Mouse (Mus musculus): ENCODE measurements at regions not wholly inside any gene's neighbourhood (a gene's known extent, or its start where the extent isn't known, plus 50 kb on each side); places are given as distances from the start of the nearest gene placed in this dataset.

GRCm38 (mm10) chr13:15054705-15055104 lies 408.3 kb upstream of the Gli3 start:
- ATAC-seq (replicated peaks; ENCODE audit: extremely low read depth, insufficient read depth, low FRiP score), result no peak
- WGBS, result 76% methylated on average over 3 of the region's 3 CpGs
- no peaks in the 10 kb centered on the region for H3K27me3 ChIP-seq (ENCODE audit: control insufficient read depth, insufficient read depth, low read length)

GRCm38 (mm10) chr13:15078635-15079094 lies 384.4 kb upstream of the Gli3 start:
- Histone ChIP-seq H3K36me3 (ENCODE audit: control insufficient read depth, insufficient read depth) (no peaks in the 10 kb centered on the region), H3K9ac (ENCODE audit: low read length) (no peak overlapping the region), H3K4me3 (ENCODE audit: low read length) (no peak overlapping the region), H3K4me1 (ENCODE audit: control insufficient read depth, insufficient read depth, low read length) (no peaks in the 10 kb centered on the region), H3K27ac (ENCODE audit: low read length) (no peak overlapping the region), H3K9me3 (replicated peaks; ENCODE audit: control insufficient read depth, low read length) (0 out of 2 replicates have a peak, but pooled peaks cover 2% of the 10 kb centered on the region), H3K4me2 (ENCODE audit: low read depth, low read length) (no peak overlapping the region), H3K27me3 (ENCODE audit: control insufficient read depth, insufficient read depth, low read length) (no peaks in the 10 kb centered on the region)
- 68% methylated on average over 2 of the region's 2 CpGs for WGBS
- ATAC-seq (replicated peaks; ENCODE audit: extremely low read depth, insufficient read depth, low FRiP score), result no peak

More at GRCm38 (mm10) chr13:15054705-15055104, 408.3 kb upstream of the Gli3 start:
- H3K4me2 ChIP-seq (ENCODE audit: low read depth, low read length), result no peak overlapping the region
- no peaks in the 10 kb centered on the region for H3K9me3 ChIP-seq (replicated peaks; ENCODE audit: control insufficient read depth, low read length)
- no peak overlapping the region for H3K4me3 ChIP-seq (ENCODE audit: low read length)
- no peak overlapping the region for H3K27ac ChIP-seq (ENCODE audit: low read length)
- H3K4me1 ChIP-seq (ENCODE audit: control insufficient read depth, insufficient read depth, low read length), result no peaks in the 10 kb centered on the region
- no peak overlapping the region for H3K9ac ChIP-seq (ENCODE audit: low read length)
- no peaks in the 10 kb centered on the region for H3K36me3 ChIP-seq (ENCODE audit: control insufficient read depth, insufficient read depth)

- 0 out of 2 replicates have a peak, but pooled peaks cover 2% of the 10 kb centered on the region for H3K9me3 ChIP-seq (replicated peaks; ENCODE audit: control insufficient read depth, low read length)
- H3K27ac ChIP-seq (ENCODE audit: low read length), result no peak overlapping the region
- no peaks in the 10 kb centered on the region for H3K27me3 ChIP-seq (ENCODE audit: control insufficient read depth, insufficient read depth, low read length)
- no peak overlapping the region for H3K4me2 ChIP-seq (ENCODE audit: low read depth, low read length)
- no peak overlapping the region for H3K4me3 ChIP-seq (ENCODE audit: low read length)
- H3K9ac ChIP-seq (ENCODE audit: low read length), result no peak overlapping the region
- H3K4me1 ChIP-seq (ENCODE audit: control insufficient read depth, insufficient read depth, low read length), result no peaks in the 10 kb centered on the region
- ATAC-seq (replicated peaks; ENCODE audit: extremely low read depth, insufficient read depth, low FRiP score), result no peak
- H3K36me3 ChIP-seq (ENCODE audit: control insufficient read depth, insufficient read depth), result no peaks in the 10 kb centered on the region
These were observed 383.9 kb upstream of the Gli3 start for GRCm38 (mm10) chr13:15079148-15079547.

GRCm38 (mm10) chr13:15082255-15082932 lies 380.6 kb upstream of the Gli3 start:
- WGBS, result 54% methylated on average over 2 of the region's 2 CpGs
- no peaks in the 10 kb centered on the region for H3K36me3 ChIP-seq (ENCODE audit: control insufficient read depth, insufficient read depth)
- no peak overlapping the region for H3K4me3 ChIP-seq (ENCODE audit: low read length)
- H3K4me2 ChIP-seq (ENCODE audit: low read depth, low read length), result no peak overlapping the region
- no peaks in the 10 kb centered on the region for H3K4me1 ChIP-seq (ENCODE audit: control insufficient read depth, insufficient read depth, low read length)
- H3K27me3 ChIP-seq (ENCODE audit: control insufficient read depth, insufficient read depth, low read length), result no peaks in the 10 kb centered on the region
- 0 out of 2 replicates have a peak, but pooled peaks cover 2% of the 10 kb centered on the region for H3K9me3 ChIP-seq (replicated peaks; ENCODE audit: control insufficient read depth, low read length)
- no peak for ATAC-seq (replicated peaks; ENCODE audit: extremely low read depth, insufficient read depth, low FRiP score)
- no peak overlapping the region for H3K9ac ChIP-seq (ENCODE audit: low read length)
- no peak overlapping the region for H3K27ac ChIP-seq (ENCODE audit: low read length)

GRCm38 (mm10) chr13:15094836-15095235 lies 368.2 kb upstream of the Gli3 start:
- Histone ChIP-seq H3K4me2 (ENCODE audit: low read depth, low read length) (no peak overlapping the region), H3K4me3 (ENCODE audit: low read length) (no peak overlapping the region), H3K9me3 (replicated peaks; ENCODE audit: control insufficient read depth, low read length) (no peaks in the 10 kb centered on the region), H3K36me3 (ENCODE audit: control insufficient read depth, insufficient read depth) (no peaks in the 10 kb centered on the region), H3K27ac (ENCODE audit: low read length) (no peak overlapping the region), H3K27me3 (ENCODE audit: control insufficient read depth, insufficient read depth, low read length) (no peaks in the 10 kb centered on the region), H3K9ac (ENCODE audit: low read length) (no peak overlapping the region), H3K4me1 (ENCODE audit: control insufficient read depth, insufficient read depth, low read length) (no peaks in the 10 kb centered on the region)
- WGBS, result 51% methylated on average over 1 of the region's 1 CpGs
- ATAC-seq (replicated peaks; ENCODE audit: extremely low read depth, insufficient read depth, low FRiP score), result no peak

- H3K4me2 ChIP-seq (ENCODE audit: low read depth, low read length), result no peak overlapping the region
- H3K27ac ChIP-seq (ENCODE audit: low read length), result no peak overlapping the region
- WGBS, result 30% methylated on average over 6 of the region's 6 CpGs
- no peak for ATAC-seq (replicated peaks; ENCODE audit: extremely low read depth, insufficient read depth, low FRiP score)
- H3K4me1 ChIP-seq (ENCODE audit: control insufficient read depth, insufficient read depth, low read length), result no peaks in the 10 kb centered on the region
- H3K9me3 ChIP-seq (replicated peaks; ENCODE audit: control insufficient read depth, low read length), result no peaks in the 10 kb centered on the region
- no peak overlapping the region for H3K9ac ChIP-seq (ENCODE audit: low read length)
- no peaks in the 10 kb centered on the region for H3K36me3 ChIP-seq (ENCODE audit: control insufficient read depth, insufficient read depth)
- no peaks in the 10 kb centered on the region for H3K27me3 ChIP-seq (ENCODE audit: control insufficient read depth, insufficient read depth, low read length)
- no peak overlapping the region for H3K4me3 ChIP-seq (ENCODE audit: low read length)
These were observed 355.2 kb upstream of the Gli3 start for GRCm38 (mm10) chr13:15107753-15108305.

- no peak for ATAC-seq (replicated peaks; ENCODE audit: extremely low read depth, insufficient read depth, low FRiP score)
- Histone ChIP-seq H3K9ac (ENCODE audit: low read length) (no peak overlapping the region), H3K27me3 (ENCODE audit: control insufficient read depth, insufficient read depth, low read length) (no peaks in the 10 kb centered on the region), H3K9me3 (replicated peaks; ENCODE audit: control insufficient read depth, low read length) (no peaks in the 10 kb centered on the region), H3K4me2 (ENCODE audit: low read depth, low read length) (no peak overlapping the region), H3K4me1 (ENCODE audit: control insufficient read depth, insufficient read depth, low read length) (no peaks in the 10 kb centered on the region), H3K27ac (ENCODE audit: low read length) (no peak overlapping the region), H3K36me3 (ENCODE audit: control insufficient read depth, insufficient read depth) (no peaks in the 10 kb centered on the region), H3K4me3 (ENCODE audit: low read length) (no peak overlapping the region)
- WGBS, result 57% methylated on average over 7 of the region's 7 CpGs
These were observed 349.7 kb upstream of the Gli3 start for GRCm38 (mm10) chr13:15113383-15113782.

- H3K4me1 ChIP-seq (ENCODE audit: control insufficient read depth, insufficient read depth, low read length), result no peaks in the 10 kb centered on the region
- H3K4me2 ChIP-seq (ENCODE audit: low read depth, low read length), result no peak overlapping the region
- H3K9me3 ChIP-seq (replicated peaks; ENCODE audit: control insufficient read depth, low read length), result no peaks in the 10 kb centered on the region
- WGBS, result 63% methylated on average over 2 of the region's 2 CpGs
- no peak for ATAC-seq (replicated peaks; ENCODE audit: extremely low read depth, insufficient read depth, low FRiP score)
- H3K4me3 ChIP-seq (ENCODE audit: low read length), result no peak overlapping the region
- H3K36me3 ChIP-seq (ENCODE audit: control insufficient read depth, insufficient read depth), result no peaks in the 10 kb centered on the region
- no peaks in the 10 kb centered on the region for H3K27me3 ChIP-seq (ENCODE audit: control insufficient read depth, insufficient read depth, low read length)
- no peak overlapping the region for H3K9ac ChIP-seq (ENCODE audit: low read length)
- H3K27ac ChIP-seq (ENCODE audit: low read length), result no peak overlapping the region
These were observed 332.8 kb upstream of the Gli3 start for GRCm38 (mm10) chr13:15130249-15130648.

- no peak for ATAC-seq (replicated peaks; ENCODE audit: extremely low read depth, insufficient read depth, low FRiP score)
- Histone ChIP-seq H3K4me3 (ENCODE audit: low read length) (no peak overlapping the region), H3K4me2 (ENCODE audit: low read depth, low read length) (no peak overlapping the region), H3K9ac (ENCODE audit: low read length) (no peak overlapping the region), H3K4me1 (ENCODE audit: control insufficient read depth, insufficient read depth, low read length) (no peaks in the 10 kb centered on the region), H3K36me3 (ENCODE audit: control insufficient read depth, insufficient read depth) (no peaks in the 10 kb centered on the region), H3K9me3 (replicated peaks; ENCODE audit: control insufficient read depth, low read length) (no peaks in the 10 kb centered on the region), H3K27ac (ENCODE audit: low read length) (no peak overlapping the region), H3K27me3 (ENCODE audit: control insufficient read depth, insufficient read depth, low read length) (no peaks in the 10 kb centered on the region)
- WGBS, result 55% methylated on average over 6 of the region's 6 CpGs
These were observed 316.9 kb upstream of the Gli3 start for GRCm38 (mm10) chr13:15146167-15146566.
